Mouse (Mus musculus) T-cell, adult 2 months (primary cell): ENCODE data around the gene Grik4.
A peak's percentile ranks its signal among the peaks of the same experiment; 100 is the strongest.

ENCODE experiments used
- DNase-seq: peaks from one replicate; pipeline ENCODE4 v3.0.0; 2022; ENCODE audit warnings: low spot score

The Grik4 gene

DNA sequence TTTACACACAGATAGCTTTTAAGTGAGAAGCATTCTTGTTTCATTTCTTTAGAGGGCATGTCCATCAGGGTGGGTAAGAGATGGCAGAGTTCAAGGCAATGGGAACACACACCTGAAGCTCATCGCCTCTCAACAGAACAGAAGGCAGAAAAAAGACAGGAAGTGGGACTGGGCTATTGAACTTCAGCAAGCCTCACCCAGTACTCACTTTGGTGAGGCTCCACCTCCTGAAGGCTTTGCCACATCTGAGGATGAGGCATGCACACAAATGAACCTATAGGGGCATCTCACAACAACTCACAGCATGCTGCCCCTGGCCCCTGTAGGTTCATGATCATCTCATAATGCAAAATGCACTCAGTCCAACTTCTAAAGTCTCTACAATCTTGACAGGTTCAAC is 456.2 kb downstream of the Grik4 start:
- peak; percentile 76 for DNase-seq

DNA sequence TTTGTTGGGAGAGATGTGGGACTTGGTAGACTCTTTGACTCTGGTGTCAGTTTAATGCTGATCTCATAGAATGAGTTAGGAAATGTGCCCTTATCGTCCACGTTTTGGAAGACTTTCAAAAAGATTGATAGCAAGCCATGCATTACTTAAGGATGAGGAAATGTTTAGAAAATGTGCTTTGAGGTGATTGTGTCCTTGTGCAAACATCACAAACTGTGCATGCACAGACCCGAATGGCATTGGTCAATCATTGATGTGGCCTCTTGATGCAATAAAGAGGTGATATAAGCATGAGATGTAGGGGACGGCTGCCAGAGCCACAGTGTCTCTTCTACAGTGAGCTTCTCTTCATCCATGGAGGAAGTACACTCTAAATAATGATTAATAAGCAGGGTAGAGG is 457.4 kb downstream of the Grik4 start:
- no peak for DNase-seq

DNA sequence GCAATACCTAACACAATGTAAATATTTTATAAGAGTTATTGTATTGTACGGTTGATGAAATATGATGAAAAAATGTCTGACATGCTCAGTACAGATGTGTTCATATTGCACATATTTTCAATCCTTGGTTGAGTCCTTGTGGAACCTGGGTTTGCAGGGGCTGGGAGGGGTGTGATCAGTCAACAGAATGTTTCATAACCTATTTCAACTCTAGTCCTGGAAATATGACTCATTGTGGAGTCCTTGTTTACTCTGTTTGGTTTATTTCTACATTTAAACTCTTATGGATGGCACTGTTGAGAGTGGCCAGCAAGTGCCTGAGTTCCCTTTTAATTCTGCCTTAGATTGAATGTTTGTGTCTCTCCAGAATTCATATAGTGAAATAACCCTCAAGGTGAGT is 459.6 kb downstream of the Grik4 start:
- no peak for DNase-seq

DNA sequence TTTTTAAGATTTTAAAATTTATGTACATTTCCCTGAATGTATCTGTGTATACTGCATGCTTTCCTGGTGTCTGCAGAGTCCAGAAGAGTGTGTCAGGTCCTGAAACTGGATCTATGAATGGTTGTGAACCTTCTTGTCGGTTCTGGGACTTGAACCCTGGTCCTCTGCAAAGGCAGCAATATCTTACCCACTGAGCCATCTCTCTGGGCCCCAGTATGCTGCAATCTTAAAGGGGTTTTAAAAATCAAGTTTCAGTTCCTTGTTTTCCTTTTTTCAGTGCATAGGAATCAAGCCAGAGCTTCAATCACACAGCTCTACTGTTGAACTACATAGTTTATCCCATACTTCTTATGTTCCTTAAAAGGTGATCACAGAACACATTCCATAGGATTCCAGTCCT is 461.3 kb downstream of the Grik4 start:
- no peak for DNase-seq

DNA sequence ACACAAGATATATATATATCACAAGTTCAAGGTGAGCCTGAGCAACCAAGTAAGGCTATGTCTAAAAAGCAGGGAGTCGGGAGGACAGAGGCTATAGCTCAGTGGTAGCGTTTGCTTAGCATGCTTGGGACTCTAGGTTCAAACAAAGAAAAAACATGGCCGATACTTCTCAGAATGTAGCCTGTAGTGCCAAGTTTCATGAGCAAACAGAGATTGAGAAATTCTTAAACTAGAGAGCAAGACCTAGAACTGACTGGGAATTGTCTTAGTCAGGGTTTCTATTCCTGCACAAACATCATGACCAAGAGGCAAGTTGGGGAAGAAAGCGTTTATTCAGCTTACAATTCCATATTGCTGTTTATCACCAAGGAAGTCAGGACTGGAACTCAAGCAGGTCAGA is 468.1 kb downstream of the Grik4 start:
- DNase-seq: no peak

DNA sequence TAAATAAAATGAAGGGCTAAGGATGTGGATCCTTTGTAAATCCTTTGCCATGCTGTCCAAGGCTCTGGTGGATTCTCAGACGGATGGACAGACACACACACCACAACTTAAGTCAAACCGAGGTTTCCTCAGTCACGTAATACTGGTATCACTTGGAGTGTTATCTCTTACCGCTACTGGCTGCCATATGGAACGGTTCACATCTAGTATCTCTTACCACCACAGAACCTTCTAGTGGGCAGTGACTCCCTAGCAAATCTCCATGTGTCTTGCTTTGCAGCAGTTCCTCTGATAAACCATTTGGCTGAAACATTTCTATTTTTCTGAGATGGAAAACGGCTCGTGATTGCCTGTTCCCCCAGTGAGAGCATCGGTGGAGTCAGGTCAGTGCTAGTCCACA is 470.0 kb downstream of the Grik4 start:
- no peak for DNase-seq

DNA sequence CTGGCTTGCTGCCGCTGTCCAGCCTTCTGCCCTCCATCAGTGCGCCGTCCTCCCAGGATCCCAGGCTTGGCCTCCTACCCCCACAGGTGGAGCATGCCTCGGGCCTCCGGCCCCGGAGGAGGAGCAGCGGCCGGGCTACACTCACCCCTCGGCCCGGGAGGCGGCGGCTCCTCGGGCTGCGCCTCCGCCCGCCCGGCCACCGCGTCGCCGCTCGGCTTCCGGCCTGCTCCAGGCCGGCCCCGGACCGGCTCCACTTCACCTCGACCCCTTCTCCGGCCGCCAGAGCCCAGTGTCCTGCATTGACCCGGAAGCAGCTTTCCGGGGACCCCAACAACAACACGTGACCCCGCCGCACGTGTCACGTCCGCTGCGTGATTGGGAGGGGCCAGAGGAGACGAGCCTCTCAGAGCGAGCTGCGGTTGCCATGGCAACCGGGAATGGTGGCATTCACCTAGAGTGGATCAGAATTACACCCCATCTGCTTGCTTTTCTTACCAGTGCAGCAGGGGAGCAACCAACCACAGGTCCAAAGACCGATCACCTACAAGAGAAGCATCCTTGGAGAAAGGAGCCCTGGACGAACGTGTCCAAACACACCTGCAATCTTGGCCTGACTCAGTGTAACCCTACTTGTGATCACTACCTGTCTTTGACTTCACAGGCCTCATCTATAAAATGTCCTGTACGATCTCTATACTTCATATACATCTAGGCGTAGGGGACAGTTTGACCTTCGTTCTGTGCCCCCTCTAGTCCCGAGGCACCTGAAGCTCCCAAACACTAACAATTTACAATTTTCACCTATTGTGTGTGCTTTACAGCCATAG is 472.2 kb downstream of the Grik4 start:
- DNase-seq: peak; percentile 92

DNA sequence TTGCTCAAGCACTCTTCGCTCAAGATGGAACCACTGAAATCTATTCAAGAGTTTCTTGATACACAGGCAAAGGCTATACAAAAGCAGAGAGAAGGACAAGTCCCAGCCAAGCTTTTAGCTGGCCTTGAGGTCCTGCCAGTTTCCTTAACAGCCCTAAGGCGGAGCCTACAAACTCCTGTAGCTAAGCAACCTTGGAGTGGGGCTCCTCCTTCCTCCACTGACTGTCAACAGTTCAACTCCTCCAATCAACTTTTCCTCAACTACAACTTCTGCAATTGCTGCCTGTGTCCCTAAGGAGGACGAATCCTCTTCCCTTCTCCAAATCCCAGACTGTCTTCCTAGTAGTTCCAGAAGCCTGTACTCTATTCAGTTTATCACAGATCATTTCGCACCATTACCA is 473.1 kb downstream of the Grik4 start:
- peak; percentile 50 for DNase-seq

DNA sequence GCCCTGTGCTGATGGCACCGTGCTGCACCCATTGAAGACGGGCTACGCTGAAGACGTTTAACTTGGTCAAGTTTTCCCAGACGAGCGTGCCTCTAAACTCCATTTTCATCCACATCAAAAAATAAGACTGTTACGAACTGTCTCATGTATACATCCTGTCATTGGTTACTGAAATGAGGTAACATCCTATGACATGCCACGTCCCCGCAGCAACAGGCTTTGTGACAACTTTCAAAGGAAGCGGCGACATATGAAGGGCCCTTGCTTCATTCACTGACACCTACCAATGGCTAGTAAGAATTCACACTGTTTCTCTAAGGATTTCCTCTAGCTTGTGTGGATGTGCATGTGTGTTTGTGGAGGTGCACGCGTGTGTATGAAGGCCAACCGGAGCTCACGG is 475.0 kb downstream of the Grik4 start:
- peak; percentile 79 for DNase-seq

DNA sequence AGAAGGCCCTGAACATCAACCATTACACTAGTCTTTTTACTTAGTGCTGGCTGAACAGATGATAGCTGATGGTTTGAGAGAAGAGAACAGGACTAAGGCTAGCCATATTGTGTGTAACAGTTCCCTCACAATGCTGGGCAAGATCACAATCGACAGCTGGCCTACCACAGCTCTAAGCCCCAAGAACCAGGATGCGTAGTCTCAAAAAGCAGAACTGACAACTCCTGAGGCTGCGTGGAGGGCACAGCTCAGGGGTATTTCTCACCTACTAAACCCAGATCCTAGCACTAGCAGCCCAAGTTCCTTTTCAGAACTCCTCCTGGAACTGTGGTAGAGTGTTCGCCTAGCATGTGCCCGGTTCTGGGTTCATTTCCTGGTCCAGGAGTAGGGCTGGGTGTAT is 475.9 kb downstream of the Grik4 start:
- DNase-seq: no peak
